Mouse (Mus musculus): ENCODE results near the gene Gp9.
A peak's percentile ranks its signal among the peaks of the same experiment; 100 is the strongest.

The Gp9 gene

DNA sequence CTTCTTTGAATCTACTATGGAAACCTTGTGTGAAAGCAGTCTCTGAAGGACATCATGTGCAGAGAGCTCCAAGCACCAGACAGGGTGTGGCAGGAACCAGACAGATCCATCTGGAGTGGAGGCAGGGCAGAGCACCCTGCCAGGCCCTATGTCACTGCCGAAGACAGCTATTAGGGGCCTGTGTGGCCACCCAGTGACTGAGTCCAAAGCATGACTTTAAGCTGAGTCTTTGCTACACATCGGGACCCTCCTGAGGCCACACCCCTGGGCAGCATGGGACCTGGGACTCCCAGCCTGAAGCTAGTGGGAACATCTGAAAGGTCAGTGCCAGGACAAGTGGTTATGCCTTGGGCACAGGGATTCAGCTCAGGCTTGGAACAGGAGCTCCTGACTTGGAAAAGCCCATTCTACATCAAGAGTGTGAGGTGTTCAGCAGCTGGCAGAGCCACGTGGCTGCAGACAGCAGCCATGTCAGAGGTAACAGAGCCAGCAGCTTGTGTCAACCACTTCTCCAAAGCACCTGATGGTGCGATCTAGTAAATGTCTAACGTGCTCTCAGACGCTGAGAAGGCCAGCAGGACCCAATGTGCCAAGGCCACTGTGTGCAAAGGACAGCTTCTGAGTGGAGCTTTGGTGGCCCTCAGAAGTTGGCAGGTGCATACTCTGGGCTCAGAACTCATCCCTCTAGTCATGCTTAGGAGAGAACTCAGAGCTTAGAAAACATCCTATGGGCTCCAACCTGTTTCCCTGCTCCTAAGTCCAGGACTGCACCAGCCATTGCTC is 9.4 kb downstream of the Gp9 start:
- DNase-seq (ENCODE audit: low read depth, low spot score), result no peak

DNA sequence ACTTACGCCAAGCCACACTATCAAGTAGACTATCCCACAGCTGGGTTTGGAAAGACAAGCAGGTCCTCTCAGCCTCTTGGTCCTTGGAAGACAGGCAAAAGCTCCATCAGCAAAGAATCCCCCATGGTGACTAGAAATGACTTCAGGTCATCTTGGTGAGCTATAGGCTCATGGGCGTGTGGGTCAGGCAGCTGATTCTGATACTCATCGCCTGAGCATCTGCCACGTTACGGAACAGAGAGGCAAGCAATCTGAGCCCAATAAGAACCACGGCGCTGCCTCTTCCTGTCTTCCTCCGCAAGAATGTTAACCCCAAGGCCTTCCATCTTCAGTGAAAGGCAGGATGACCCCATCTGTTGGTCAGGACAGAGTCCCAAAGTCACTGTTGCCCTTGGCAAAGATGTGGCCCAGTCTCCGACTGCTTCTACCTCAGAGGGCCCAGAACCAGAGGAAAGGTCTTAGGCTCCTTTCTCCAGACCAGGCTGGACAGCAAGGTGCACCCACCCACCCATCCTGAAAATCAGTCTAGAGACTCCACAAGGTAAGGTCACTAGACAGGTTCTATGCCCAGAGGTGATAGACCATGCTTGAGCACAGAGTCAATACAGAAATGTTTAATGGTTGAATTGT is 10.5 kb downstream of the Gp9 start:
- DNase-seq (ENCODE audit: low read depth, low spot score), result no peak

DNA sequence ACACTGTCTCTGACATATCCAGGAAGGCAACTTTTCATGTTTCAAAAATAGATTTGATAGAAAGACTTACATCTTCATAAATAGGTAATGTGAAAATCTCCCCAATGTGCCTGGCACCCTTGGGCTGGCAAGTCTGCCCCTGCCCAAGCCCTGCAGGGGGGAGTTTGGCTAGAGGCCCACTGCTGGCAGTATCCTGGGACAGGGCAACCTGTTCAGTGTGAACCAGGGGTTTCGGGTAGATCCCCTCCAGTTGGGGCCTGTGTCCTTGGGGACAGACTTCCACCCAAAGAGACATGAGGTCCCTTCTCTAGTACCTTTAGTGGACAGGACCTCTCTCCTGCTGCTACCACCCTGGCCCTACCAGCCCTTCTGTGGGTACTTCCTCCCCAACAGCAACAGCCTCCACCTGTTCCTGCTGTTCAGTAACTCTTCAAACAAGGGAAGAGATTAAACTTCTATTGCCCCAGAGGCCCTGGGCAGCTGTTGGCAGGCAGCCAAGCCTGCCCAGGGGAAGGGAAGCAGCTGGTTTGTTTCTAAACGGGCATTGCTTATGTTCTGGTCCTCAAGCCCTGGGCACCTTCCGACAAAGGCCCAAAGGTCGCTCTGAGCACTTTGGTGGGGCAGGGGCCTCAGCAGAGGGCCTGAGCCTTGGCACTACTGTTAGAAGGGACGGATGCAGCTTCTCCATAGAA is 11.2 kb downstream of the Gp9 start:
- no peak for DNase-seq (ENCODE audit: low read depth, low spot score)

DNA sequence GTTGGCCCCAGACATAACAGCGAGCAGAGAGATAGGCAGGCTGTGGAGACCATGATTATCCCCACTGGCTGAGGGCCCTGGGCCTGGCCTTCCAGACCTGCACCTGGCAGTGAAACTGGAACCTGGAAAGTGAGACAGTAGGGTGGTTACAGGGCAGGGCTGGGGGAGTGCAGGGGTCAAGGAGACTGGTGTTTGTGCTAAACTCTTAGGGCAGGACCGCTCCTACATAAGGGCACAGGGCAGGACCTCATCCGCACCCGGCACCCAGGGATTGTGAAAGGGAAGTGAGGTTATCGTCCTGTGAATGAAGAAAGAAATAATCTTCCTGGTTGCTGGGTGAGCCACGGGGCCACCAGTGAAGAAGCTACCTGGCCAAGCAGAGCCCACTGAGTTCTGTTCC is 11.9 kb downstream of the Gp9 start:
- DNase-seq (ENCODE audit: low read depth, low spot score), result no peak

DNA sequence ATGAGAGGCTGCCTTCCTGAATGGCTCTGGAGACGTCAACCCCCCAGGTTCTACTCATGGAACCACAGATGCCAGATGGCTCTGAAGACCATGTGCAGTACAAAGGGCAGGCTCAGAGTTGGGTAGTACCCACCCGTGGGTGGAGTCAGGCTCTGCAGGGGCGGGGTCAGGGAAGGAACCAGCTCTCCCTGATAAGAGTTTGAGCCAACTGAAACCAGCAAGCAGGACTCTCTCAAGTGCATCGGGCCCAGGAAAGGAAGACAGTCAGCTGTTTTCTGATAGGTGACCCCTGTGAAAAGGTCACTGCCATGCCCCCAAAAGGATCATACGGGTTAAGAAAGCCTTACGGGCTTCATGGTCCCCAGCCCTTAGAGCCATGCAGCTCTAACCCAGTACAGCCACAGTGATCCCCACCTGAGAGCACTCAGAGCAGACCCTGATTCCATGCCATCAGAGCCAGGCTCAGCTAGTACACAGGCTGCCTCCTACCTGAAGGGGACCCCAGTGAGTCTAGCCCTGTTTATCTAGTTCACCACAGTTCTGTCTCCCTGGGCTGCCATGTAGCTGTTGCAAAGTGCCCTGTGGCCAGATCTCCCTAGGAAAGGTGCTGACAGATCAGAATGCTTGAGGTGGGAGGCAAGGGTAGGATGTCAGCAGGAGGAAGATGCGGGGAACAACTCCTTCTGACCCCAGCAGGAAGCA is 13.1 kb downstream of the Gp9 start:
- DNase-seq (ENCODE audit: low read depth, low spot score), result no peak

DNA sequence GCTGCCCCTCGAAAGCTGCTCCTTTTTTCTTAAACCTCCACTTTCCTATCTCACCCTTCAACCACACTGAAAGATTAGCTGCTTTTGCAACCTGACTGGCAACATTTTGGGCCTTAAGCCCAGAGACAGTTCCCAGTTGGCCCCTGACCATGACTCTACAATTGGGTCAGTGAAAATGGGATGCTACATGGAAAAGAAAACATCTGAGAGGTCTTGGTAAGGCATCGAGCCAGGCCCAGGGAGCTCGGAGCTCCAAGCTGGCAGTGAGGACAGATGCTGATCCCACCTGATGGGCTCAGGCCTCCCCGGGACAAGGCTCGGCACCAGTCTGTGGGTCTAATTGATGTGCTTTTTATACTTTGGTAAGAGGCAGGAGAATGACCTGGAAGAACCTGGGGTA is 14.0 kb downstream of the Gp9 start:
- DNase-seq (ENCODE audit: low read depth, low spot score), result no peak

DNA sequence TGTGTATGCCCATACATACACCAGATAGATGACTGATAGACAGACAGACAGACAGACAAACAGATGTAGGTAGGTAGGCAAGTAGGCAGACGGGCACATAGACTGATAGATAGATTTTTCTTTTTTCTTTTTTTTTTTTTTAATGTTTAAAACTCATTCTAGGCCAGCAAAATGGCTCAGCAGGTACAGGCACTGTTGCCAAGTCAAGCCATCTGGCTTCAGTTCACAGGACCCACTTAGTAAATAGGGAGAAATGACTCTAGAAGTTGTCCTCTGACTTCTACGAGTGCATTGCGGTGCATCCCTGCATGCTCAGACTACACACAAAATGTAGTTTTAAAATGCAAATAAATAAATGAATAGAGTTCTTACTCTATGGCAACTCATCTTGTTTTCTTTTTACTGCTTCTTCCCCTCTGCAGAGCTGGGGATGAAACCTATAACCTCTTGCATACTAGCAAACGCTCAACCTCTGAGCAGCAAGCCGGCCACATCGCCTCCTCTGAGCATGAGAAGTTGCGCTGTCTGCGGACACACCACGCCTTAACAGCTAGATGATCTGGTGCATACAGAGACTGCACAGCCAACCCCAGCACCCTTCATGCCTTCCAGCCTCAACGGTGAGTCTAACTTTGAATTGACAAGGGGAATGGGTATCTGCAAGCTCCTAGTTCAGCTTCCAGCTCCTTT is 16.1 kb downstream of the Gp9 start:
- DNase-seq (ENCODE audit: low read depth, low spot score), result no peak

DNA sequence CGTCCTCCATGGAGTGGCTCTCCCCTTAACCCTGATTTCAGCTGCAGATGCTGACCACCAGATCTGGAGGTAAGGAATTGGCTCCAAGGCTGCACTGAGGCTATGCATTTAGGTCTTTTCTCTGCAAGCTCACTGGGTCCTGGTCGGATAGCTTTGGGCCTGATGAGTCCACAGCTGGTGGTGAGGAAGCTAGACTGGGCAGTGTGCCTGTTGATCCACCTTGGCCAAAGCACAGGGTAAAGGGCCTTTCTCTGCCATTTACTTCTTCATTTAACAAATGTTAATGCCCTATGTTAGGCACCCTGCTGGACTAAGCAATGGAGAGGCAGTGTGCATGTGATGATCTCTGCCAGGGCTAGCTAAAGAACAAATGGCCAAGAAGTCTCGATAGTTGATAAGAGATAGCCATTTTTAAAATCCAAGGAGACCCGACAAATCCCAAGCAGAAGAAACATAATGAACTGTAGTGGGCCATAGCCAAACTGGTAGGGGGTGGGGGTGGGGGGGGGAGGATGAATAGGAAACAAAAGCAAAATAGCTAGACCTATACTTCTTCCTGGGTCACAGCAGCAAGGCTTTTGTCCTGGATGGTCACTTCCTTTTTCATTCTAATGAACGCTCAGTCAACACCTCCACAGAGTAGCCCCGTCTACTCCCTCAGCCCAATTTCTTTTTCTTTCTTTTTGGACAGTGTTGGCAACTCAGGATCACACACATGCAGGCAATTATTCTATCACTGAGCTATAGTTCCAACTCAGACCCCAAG is 17.7 kb downstream of the Gp9 start:
- DNase-seq (ENCODE audit: low read depth, low spot score), result peak; percentile 61

DNA sequence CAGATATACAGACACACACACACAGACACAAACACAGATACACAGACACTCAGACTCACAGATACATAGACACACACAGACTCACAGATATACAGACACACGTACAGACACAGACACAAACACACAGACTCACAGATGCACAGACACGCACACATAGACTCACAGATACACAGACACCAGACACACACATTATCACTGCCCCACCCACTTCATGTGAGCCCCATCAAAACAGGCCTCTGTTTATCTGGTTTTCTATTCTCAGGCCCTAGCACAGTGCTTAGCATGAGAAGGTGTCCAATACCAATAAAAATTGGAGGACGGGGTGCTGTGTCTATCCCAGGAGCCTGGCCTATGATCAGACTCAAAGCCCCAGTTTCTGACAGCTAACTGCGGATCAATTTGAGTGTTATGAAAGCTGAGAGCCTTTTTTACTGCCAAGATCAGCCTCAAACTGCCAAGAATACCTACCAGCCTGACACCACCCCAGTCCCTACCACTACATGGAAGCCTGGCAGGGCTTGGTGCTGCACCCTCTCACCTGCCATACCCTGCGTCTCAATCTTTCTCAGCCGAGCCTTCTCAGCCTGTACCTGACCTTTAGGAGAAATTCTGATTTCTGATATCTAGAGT is 18.5 kb downstream of the Gp9 start:
- no peak for DNase-seq (ENCODE audit: low read depth, low spot score)

DNA sequence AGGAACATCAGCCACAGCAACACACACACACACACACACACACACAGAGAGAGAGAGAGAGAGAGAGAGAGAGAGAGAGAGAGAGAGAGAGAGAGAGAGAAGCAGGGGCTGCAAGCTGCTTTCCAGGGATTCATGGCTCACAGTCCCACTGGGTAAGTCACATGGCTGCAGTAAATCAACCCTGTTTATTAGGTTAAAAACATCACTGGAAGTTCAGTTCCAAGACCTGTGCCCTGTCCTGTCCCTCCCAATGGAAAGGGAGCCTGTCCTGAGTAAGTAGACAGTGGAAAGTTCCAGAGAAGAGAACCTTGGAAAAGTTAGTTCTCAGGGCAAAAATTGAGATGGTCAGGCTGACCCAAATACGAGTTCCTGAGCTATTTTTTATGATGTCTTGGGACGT is 19.4 kb downstream of the Gp9 start:
- DNase-seq (ENCODE audit: low read depth, low spot score), result no peak

DNA sequence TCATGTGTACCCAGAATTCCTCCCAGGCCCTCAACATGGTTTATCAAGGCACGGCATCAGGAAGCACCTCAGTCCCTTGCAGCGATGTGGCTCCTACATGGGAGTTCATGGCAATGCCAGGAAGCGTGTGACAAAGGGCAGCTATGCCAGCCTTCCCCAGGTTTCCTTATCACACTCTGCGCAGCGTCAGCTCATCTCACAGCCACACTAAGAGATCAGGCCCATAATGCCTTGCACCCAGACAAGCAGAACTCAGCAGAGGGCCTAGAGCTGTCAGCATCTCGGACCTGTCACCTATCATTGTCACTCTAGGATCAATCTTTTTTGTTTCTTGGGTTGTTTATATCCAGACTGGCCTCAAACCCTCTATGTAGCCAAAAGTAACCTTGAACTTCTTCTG is 21.7 kb downstream of the Gp9 start:
- DNase-seq (ENCODE audit: low read depth, low spot score), result no peak

DNA sequence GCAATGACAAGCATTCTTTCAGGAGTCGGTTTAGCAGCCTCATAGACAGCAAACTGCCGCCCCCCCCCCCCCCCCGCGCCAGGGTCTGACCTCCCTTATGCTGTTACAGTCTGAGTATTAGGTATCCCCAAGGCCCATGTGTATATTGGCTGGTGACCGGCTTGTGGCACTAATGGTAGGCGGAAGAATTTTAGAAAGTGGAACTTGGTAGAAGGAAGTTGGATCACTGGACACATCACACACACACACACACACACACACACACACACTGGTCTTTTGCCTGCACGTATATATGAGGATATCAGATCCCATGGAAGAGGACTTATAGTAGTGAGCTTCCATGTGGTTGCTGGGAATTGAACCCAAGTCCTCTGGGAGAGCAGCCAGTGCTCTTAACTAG is 24.6 kb downstream of the Gp9 start:
- DNase-seq (ENCODE audit: low read depth, low spot score), result no peak

DNA sequence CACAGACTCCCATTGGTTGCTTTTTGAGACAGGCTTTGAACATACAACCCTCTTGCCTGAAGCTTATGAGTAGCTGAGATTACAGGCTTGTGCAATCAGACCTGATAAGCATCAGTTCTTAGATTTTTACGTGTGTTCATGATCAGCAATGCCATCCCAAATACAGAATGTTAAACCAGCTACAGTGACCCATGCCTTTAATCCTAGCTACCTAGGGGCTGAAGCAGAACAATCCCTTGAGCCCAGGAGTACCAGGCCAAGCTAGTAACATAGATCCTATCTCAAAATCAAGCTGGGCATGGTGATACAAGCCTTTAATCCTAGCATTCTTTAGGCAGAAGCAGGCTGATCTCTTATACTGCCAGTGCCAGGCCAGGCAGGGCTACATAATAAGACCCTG is 26.2 kb downstream of the Gp9 start:
- no peak for DNase-seq (ENCODE audit: low read depth, low spot score)

DNA sequence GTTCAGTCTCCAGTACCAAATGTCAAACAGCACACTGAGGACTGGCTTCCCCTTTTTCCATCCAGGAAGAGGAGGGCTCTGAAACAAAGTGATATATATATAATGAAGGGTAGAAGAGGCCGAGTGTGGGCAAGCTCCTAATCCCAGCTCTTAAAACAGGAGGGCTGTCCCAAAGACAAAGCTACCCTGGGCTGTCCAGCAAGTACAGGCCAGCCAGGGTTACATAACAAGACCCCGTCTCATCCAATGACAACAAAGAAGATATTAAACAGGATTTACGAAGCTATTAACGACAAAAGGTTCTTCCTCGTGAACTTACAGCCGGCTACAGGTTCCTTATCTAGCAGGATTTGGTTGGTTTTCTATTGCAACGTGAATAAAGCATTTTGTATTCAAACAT is 27.0 kb downstream of the Gp9 start:
- DNase-seq (ENCODE audit: low read depth, low spot score), result no peak

DNA sequence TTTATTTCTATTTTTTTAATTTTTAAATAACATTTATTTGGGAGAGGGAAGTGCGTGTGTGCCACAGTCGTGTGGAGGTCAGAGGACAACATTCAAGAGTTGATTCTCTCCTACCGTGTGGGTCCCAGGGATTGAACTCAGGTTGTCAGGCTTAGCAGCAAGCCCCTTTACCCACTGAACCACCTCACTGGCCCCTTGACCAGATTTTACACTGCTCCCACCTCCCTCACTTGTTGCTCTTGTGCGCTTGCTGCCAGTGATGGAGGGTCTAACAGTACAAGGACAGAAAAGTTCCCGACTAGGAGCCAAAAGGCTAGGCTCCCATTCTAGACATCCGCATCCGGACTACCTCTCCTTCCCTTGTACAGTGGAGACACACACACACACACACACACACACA is 27.6 kb downstream of the Gp9 start:
- no peak for DNase-seq (ENCODE audit: low read depth, low spot score)

DNA sequence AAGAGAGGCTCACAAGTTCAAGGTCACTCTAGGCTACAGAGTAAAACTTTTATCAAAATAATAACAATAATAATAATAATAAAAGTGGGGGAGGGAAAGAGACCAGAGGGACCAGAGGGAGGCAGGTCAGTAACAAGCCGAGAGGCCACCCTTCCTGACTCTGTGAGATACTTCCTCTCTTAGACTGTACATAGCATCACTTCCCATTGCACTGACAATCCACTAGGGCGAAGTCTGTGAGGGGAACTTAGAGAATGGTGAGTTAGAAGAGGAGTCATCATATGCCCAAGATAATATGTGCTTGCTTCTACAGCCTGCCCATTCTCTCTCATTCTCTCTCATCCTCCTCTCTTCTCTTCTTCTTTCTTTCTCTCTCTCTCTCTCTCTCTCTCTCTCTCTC is 28.2 kb downstream of the Gp9 start:
- DNase-seq (ENCODE audit: low read depth, low spot score), result no peak

DNA sequence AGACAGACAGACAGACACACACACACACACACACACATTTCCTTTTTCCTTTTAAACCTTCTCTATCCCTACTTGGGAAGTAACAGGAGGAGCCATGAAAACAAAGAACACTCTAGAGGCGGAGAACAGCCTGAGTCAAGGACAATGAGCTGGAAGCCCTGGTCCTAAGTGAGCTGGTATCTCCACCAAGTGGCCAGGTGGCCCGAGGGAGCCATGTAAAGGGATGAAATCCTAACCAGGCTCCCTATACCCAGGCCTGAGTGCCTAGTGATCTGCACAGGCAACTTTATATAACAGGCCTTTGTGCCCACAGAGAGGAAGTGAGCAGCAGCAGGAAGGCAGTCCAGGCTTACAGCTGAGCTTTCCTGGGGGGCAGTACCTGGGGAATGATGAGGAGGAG is 29.0 kb downstream of the Gp9 start:
- no peak for DNase-seq (ENCODE audit: low read depth, low spot score)

DNA sequence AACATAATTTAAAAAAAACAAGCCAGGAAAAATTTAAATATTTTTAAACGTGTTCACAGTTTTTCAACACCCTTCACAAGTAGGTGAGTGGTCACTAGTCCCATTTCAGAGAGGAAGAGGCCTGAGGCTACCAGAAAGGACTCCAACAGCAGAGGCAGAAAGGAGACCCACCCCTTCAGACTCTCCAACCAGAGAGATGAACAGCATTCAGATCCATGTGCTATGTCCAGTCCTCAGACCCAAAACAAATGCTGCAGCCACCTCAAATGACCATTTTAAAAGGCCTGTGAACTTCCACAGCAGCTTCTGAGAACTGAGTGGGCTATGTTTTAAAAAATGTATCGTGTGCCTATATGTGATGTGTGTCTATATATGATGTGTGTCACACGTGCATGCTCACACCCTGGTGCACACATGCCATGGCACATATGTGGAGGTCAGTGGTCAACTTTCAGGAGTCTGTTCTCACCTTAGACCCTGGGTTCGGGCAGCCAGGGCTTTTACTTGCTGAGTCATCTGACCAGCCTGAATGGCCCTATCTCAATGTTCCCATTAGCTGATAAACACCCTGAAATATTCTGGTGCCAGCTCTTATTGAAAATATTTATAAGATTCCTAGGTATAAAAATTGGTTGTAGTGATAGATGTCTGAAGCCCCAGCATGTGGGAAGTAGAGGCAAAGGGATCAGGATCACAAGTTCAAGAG is 30.0 kb downstream of the Gp9 start:
- no peak for DNase-seq (ENCODE audit: low read depth, low spot score)

DNA sequence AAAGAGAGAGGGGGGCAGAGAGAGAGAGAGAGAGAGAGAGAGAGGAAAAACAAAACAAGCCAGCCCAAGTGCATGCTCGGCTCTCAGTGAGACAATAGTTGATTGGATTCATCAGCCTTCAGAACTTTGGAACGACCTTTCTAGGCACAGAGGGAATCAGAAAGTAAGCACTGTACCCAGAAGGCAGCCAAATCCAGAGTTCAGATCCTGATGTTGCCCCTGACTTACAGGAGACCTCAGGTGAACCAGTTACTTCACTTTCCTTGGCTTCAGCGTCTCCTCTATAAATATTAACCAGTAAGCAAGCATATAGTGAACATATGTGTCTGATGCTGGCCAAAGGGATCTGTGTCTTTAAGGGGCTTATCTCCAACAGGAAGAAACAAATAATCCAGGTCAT is 30.6 kb downstream of the Gp9 start:
- no peak for DNase-seq (ENCODE audit: low read depth, low spot score)

DNA sequence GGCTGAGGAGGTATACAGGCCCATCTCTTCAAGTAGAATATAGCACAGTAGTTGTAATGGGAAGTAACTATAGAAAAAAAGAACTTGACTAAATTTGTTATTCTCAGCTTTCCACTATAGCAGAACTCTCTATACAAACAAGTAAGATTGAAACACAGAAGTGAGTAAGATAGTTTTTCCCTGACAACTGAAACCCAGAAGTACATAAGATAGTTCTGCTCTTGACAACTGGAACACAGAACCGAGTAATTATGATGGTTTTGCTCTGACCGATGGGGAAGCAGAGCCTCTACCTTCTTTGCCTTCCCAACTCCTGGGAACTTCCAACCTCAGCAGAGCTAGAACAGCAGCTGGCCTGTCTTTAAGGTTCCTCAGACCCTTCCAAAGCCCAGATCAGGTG is 31.3 kb downstream of the Gp9 start:
- no peak for DNase-seq (ENCODE audit: low read depth, low spot score)
